Mouse (Mus musculus) G1E-ER4 (cell line): ENCODE data around the gene Hpse. TPM values are rescaled to one million over a fixed set of nuclear protein-coding genes. Genes with fewer than 3 reads are reported as not detected.

Experiments used
- GATA1 ChIP-seq: IDR thresholded peaks from one replicate; pipeline ENCODE4 v1.8.0; 2012; ENCODE audit warnings: low read length, inconsistent platforms
- polyA plus RNA-seq: library from polyadenylated mRNA; stranded (reverse); fragments of >175 nt; gene quantifications from 2 replicates; pipeline ENCODE4 v1.2.3, GENCODE M21; 2012

The Hpse gene
- polyA plus RNA-seq = not detected in 2 replicates

- TF ChIP-seq GATA1 = no peak
These were observed at the start of gene Hpse for GRCm38 (mm10) chr5:100719235-100720088. TSS of gene Hpse (minus strand) at chr5:100719716.

DNA sequence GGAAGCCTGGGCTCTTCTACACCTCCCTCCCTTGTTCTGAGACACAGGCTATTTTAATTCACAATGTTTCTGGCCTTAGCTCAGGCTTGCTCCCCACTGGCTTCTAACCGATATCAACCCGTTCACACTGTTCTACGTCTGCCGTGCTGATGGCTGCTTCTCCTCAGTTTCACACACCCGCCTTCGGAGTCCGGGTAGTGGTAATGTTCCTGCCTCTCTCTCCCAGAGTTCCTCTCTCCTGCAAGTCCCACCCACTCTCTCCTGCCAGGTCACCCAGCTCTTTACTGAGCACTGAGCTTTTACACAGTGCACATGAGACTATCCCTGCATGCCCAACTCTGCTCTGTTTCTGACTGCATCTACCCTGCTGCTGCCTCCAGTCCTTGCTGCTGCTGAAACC lies 46.5 kb upstream of the Hpse start:
- no peak for TF ChIP-seq GATA1

DNA sequence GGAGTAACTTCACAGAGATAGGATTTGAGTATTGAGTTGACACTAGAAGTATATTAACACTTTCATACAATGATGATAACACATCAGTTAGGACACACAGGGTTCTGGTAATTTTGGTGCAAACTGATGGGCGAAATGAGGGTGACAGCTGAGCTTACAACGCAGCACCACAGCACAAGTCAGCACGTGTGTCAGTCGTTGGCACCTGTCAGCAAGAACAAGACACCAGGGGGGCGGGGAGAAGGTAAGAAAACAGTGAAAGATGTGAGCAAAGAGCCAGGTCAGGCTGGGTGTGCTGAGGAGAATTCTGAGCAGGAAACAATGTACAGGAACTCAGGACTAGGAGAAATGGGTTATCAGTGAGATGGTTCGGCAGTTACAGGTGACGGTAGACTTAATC lies 42.2 kb upstream of the Hpse start:
- TF ChIP-seq GATA1 = no peak

- no peak for TF ChIP-seq GATA1
These were observed 40.6 kb upstream of the Hpse start for GRCm38 (mm10) chr5:100760049-100760663.

GRCm38 (mm10) chr5:100758121-100758520 lies 38.6 kb upstream of the Hpse start:
- no peak for TF ChIP-seq GATA1

DNA sequence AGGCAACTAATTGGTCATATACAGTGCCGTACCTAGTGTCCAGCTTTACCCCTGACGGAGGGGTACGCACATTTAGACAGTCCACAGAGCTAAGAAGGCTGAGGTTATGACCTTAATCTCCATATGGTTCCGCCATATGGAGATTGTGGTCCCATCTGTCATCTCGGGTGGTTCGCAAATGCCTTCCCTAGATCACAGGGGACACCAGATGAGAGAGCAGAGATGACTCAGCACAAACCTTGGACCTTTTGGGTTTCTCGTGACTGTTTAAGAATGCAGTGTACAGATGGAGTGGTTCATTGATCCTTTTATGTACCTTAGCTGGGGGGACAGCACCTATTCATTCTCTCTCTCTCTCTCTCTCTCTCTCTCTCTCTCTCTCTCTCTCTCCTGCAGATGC lies 33.9 kb upstream of the Hpse start:
- peak; percentile 28 for TF ChIP-seq GATA1

DNA sequence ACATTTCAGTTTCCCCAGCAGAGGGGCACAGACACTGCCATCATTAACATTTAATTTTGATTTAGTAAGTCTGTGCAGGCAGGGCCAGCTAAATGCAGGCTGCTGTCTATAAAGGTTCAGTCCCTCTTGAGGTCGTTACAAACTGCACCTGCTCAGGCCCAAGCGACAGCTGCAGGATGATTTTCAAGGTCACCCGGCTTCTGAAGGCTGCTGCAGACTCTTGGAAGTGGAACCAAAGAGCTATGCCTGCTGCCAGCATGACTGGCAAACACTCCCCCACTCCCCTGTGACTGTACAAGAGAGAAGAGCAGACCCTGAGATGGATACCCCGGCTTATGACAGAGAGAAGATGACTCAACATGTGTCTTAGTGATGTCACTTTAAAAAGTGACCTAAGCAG lies 32.1 kb upstream of the Hpse start:
- no peak for TF ChIP-seq GATA1

GRCm38 (mm10) chr5:100750617-100751255 lies 31.2 kb upstream of the Hpse start:
- TF ChIP-seq GATA1 = no peak

GRCm38 (mm10) chr5:100738802-100739201 lies 19.3 kb upstream of the Hpse start:
- no peak for TF ChIP-seq GATA1

DNA sequence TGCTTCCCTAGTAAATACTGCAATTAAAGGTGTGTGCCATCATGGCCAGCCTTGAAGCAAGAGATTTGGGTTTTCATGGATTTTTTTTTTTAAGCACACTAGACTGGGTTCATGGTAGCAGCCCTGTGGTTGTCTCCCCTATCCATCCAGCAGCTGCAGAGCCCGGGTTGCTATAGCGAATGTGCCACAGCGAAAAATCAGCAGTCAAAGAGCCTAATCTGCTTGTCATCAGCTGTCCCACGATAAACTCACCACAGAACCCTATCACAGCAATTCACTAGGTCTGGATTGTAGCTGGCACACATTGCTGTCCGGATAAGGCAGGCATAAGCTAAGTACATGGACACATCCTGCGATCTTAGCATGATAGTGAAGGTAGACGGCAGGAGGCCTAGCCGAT lies 17.4 kb upstream of the Hpse start:
- peak; percentile 67 for TF ChIP-seq GATA1

DNA sequence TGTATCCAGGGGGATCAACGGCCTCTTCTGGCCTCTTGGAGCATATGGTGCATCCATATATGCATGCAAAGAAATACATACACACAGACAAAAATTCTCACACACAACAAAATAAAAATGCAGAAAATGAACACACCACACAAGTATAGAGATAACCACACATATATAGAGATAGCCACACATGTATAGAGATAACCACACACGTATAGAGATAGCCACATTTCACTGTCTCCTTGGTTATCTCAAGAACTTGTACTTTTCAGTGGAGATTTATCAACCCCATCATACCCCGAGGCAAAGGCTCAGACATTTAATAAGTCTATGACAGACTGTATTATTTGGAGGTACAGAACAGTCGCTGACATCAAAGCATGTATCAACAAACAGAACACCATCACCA lies 15.0 kb upstream of the Hpse start:
- TF ChIP-seq GATA1 = peak; percentile 14

GRCm38 (mm10) chr5:100728757-100729156 lies 9.2 kb upstream of the Hpse start:
- TF ChIP-seq GATA1 = no peak

- no peak for TF ChIP-seq GATA1
These were observed 6.5 kb upstream of the Hpse start for GRCm38 (mm10) chr5:100726001-100726400.

DNA sequence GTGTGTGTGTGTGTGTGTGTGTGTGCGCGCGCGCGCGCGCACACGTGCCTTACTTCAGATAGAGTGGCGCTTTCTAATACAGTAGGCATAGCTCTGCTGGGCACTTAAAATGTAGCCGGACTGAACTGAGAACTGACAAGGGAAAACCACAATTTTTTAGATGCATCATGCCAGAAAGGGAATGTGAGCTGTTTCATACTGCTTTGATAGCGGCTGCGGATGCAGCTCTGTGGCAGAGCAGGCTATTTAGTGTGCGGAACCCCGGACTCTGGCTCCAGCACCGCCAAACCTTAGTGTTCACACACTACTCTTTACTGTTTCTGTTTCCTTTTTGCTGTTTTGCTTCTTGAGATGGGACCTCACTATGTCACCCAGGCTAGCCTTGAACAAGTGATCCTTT lies 2.8 kb downstream of the Hpse start:
- TF ChIP-seq GATA1 = no peak

GRCm38 (mm10) chr5:100711219-100711618 lies 8.3 kb downstream of the Hpse start:
- no peak for TF ChIP-seq GATA1

GRCm38 (mm10) chr5:100710012-100710411 lies 9.5 kb downstream of the Hpse start:
- TF ChIP-seq GATA1 = no peak
